Mouse (Mus musculus): ENCODE measurements at regions not wholly inside any gene's neighbourhood (a gene's known extent, or its start where the extent isn't known, plus 50 kb on each side); places are given as distances from the start of the nearest gene placed in this dataset.

GRCm38 (mm10) chr6:39283761-39284415 is 77.3 kb upstream of the Kdm7a start:
- DNase-seq (ENCODE audit: low read depth in 1 of 2, low spot score in 2 of 2) = no peak
- no peaks in the 10 kb centered on the region for H3K27me3 ChIP-seq (ENCODE audit: control insufficient read depth, insufficient read depth, low read length)
- no peaks in the 10 kb centered on the region for H3K36me3 ChIP-seq (ENCODE audit: control insufficient read depth, insufficient read depth, low read length)
- no peak overlapping the region for H3K27ac ChIP-seq (ENCODE audit: insufficient read depth, low read length)
- peaks cover 7% of the 10 kb centered on the region; the same call in 1 of the 2 replicates for H3K4me1 ChIP-seq (ENCODE audit: control insufficient read depth, insufficient read depth, insufficient read length)
- H3K4me3 ChIP-seq (ENCODE audit: extremely low read depth, insufficient read depth, insufficient read length) = no peak overlapping the region
- TF ChIP-seq POLR2A (IDR thresholded peaks at IDR 0.05; ENCODE audit: low read depth, low read length) (no peak), CTCF (IDR thresholded peaks at IDR 0.05; ENCODE audit: extremely low read depth, insufficient read depth, insufficient read length, insufficient replicate concordance) (no peak)
- WGBS = 79% methylated on average over 9 of the region's 9 CpGs

- 85% methylated on average over 6 of the region's 6 CpGs for WGBS
- no peak for DNase-seq (ENCODE audit: low read depth in 1 of 2, low spot score in 2 of 2)
- Histone ChIP-seq H3K36me3 (ENCODE audit: control insufficient read depth, insufficient read depth, low read length) (no peaks in the 10 kb centered on the region), H3K4me3 (ENCODE audit: extremely low read depth, insufficient read depth, insufficient read length) (no peak overlapping the region), H3K27me3 (ENCODE audit: control insufficient read depth, insufficient read depth, low read length) (no peaks in the 10 kb centered on the region), H3K4me1 (ENCODE audit: control insufficient read depth, insufficient read depth, insufficient read length) (no peaks in the 10 kb centered on the region), H3K27ac (ENCODE audit: insufficient read depth, low read length) (no peak overlapping the region)
- TF ChIP-seq CTCF (IDR thresholded peaks at IDR 0.05; ENCODE audit: extremely low read depth, insufficient read depth, insufficient read length, insufficient replicate concordance) = no peak
- TF ChIP-seq POLR2A (IDR thresholded peaks at IDR 0.05; ENCODE audit: low read depth, low read length) = no peak
These were observed 71.7 kb upstream of the Kdm7a start for GRCm38 (mm10) chr6:39278317-39278716.

- no peaks in the 10 kb centered on the region for H3K36me3 ChIP-seq (ENCODE audit: control insufficient read depth, insufficient read depth, low read length)
- peak overlapping the region; percentile 51; the same call in 1 of the 2 replicates for H3K27ac ChIP-seq (ENCODE audit: insufficient read depth, low read length)
- WGBS = 70% methylated on average over 12 of the region's 12 CpGs
- no peak for TF ChIP-seq CTCF (IDR thresholded peaks at IDR 0.05; ENCODE audit: extremely low read depth, insufficient read depth, insufficient read length, insufficient replicate concordance)
- no peak for TF ChIP-seq POLR2A (IDR thresholded peaks at IDR 0.05; ENCODE audit: low read depth, low read length)
- H3K4me1 ChIP-seq (ENCODE audit: control insufficient read depth, insufficient read depth, insufficient read length) = no peaks in the 10 kb centered on the region
- peak in 1 of 2 experiments; percentile 36 for DNase-seq (ENCODE audit: low read depth in 1 of 2, low spot score in 2 of 2)
- H3K27me3 ChIP-seq (ENCODE audit: control insufficient read depth, insufficient read depth, low read length) = no peaks in the 10 kb centered on the region
- H3K4me3 ChIP-seq (ENCODE audit: extremely low read depth, insufficient read depth, insufficient read length) = no peak overlapping the region
These were observed 68.3 kb upstream of the Kdm7a start for GRCm38 (mm10) chr6:39274774-39275502.

GRCm38 (mm10) chr6:39273427-39273826 is 66.8 kb upstream of the Kdm7a start:
- TF ChIP-seq CTCF (IDR thresholded peaks at IDR 0.05; ENCODE audit: extremely low read depth, insufficient read depth, insufficient read length, insufficient replicate concordance) = no peak
- no peak for TF ChIP-seq POLR2A (IDR thresholded peaks at IDR 0.05; ENCODE audit: low read depth, low read length)
- H3K27ac ChIP-seq (ENCODE audit: insufficient read depth, low read length) = no peak overlapping the region
- no peaks in the 10 kb centered on the region for H3K27me3 ChIP-seq (ENCODE audit: control insufficient read depth, insufficient read depth, low read length)
- no peak for DNase-seq (ENCODE audit: low read depth in 1 of 2, low spot score in 2 of 2)
- H3K36me3 ChIP-seq (ENCODE audit: control insufficient read depth, insufficient read depth, low read length) = no peaks in the 10 kb centered on the region
- 95% methylated on average over 1 of the region's 1 CpGs for WGBS
- H3K4me1 ChIP-seq (ENCODE audit: control insufficient read depth, insufficient read depth, insufficient read length) = no peaks in the 10 kb centered on the region
- H3K4me3 ChIP-seq (ENCODE audit: extremely low read depth, insufficient read depth, insufficient read length) = no peak overlapping the region

GRCm38 (mm10) chr6:39270457-39270856 is 63.9 kb upstream of the Kdm7a start:
- Histone ChIP-seq H3K27me3 (ENCODE audit: control insufficient read depth, insufficient read depth, low read length) (no peaks in the 10 kb centered on the region), H3K36me3 (ENCODE audit: control insufficient read depth, insufficient read depth, low read length) (no peaks in the 10 kb centered on the region), H3K4me1 (ENCODE audit: control insufficient read depth, insufficient read depth, insufficient read length) (no peaks in the 10 kb centered on the region), H3K27ac (ENCODE audit: insufficient read depth, low read length) (no peak overlapping the region), H3K4me3 (ENCODE audit: extremely low read depth, insufficient read depth, insufficient read length) (no peak overlapping the region)
- 93% methylated on average over 1 of the region's 1 CpGs for WGBS
- no peak for TF ChIP-seq POLR2A (IDR thresholded peaks at IDR 0.05; ENCODE audit: low read depth, low read length)
- no peak for TF ChIP-seq CTCF (IDR thresholded peaks at IDR 0.05; ENCODE audit: extremely low read depth, insufficient read depth, insufficient read length, insufficient replicate concordance)
- DNase-seq (ENCODE audit: low read depth in 1 of 2, low spot score in 2 of 2) = no peak

- 91% methylated on average over 5 of the region's 5 CpGs for WGBS
- H3K4me1 ChIP-seq (ENCODE audit: control insufficient read depth, insufficient read depth, insufficient read length) = peaks cover 3% of the 10 kb centered on the region; the same call in 1 of the 2 replicates
These were observed 63.1 kb upstream of the Kdm7a start for GRCm38 (mm10) chr6:39269706-39270105.

More at GRCm38 (mm10) chr6:39269706-39270105, 63.1 kb upstream of the Kdm7a start:
- H3K36me3 ChIP-seq (ENCODE audit: control insufficient read depth, insufficient read depth, low read length) = no peaks in the 10 kb centered on the region
- TF ChIP-seq CTCF (IDR thresholded peaks at IDR 0.05; ENCODE audit: extremely low read depth, insufficient read depth, insufficient read length, insufficient replicate concordance) = no peak
- no peak for TF ChIP-seq POLR2A (IDR thresholded peaks at IDR 0.05; ENCODE audit: low read depth, low read length)
- no peak overlapping the region for H3K27ac ChIP-seq (ENCODE audit: insufficient read depth, low read length)
- no peaks in the 10 kb centered on the region for H3K27me3 ChIP-seq (ENCODE audit: control insufficient read depth, insufficient read depth, low read length)
- no peak overlapping the region for H3K4me3 ChIP-seq (ENCODE audit: extremely low read depth, insufficient read depth, insufficient read length)
- DNase-seq (ENCODE audit: low read depth in 1 of 2, low spot score in 2 of 2) = no peak
